Mouse (Mus musculus): Measurements from ENCODE around the gene Msn. TPM values are rescaled to one million over a fixed set of nuclear protein-coding genes. Genes with fewer than 3 reads are reported as not detected.

The Msn gene
- polyA plus RNA-seq, 1 experiment from 2014 or later, result 100 TPM

DNA sequence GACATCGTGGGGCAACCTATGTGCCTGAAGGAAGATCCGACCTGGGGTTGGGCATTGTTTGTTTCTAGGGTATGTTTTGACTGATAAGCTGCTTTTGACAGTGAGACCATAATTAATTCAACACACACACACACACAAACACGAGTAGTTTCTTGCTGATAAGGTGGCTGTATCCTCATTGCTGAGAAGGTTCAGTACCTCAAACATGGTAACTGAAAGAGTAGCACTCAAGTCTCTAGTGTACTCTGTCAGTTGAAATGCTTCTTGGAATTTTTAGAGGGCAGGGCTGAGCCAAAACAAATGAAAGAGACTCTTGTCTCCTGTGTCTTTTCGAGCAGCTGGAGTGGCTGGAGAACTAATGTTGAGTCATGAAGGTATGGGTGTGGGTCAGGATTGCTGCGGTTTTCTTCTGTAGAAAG is 38.4 kb downstream of the Msn start:
- no peaks in the 10 kb centered on the region for H3K9me3 ChIP-seq (replicated peaks; ENCODE audit: control insufficient read depth, low read length)
- WGBS, result 54% methylated on average over 5 of the region's 5 CpGs
- no peak for ATAC-seq (ENCODE audit: insufficient read depth, low FRiP score)
- 0 out of 2 replicates have a peak, but pooled peaks cover 2% of the 10 kb centered on the region for H3K4me1 ChIP-seq (ENCODE audit: control insufficient read depth, insufficient read depth, low read length)
- H3K27me3 ChIP-seq (ENCODE audit: control insufficient read depth, insufficient read depth, low read length), result no peaks in the 10 kb centered on the region
- no peaks in the 10 kb centered on the region for H3K36me3 ChIP-seq (ENCODE audit: control insufficient read depth, insufficient read depth, low read length)
- H3K4me2 ChIP-seq (ENCODE audit: low read depth, low read length), result no peak overlapping the region
- H3K9ac ChIP-seq (ENCODE audit: low read length), result no peak overlapping the region
- no peak overlapping the region for H3K4me3 ChIP-seq (replicated peaks; ENCODE audit: low read length)
- no peak overlapping the region for H3K27ac ChIP-seq (ENCODE audit: low read length)

DNA sequence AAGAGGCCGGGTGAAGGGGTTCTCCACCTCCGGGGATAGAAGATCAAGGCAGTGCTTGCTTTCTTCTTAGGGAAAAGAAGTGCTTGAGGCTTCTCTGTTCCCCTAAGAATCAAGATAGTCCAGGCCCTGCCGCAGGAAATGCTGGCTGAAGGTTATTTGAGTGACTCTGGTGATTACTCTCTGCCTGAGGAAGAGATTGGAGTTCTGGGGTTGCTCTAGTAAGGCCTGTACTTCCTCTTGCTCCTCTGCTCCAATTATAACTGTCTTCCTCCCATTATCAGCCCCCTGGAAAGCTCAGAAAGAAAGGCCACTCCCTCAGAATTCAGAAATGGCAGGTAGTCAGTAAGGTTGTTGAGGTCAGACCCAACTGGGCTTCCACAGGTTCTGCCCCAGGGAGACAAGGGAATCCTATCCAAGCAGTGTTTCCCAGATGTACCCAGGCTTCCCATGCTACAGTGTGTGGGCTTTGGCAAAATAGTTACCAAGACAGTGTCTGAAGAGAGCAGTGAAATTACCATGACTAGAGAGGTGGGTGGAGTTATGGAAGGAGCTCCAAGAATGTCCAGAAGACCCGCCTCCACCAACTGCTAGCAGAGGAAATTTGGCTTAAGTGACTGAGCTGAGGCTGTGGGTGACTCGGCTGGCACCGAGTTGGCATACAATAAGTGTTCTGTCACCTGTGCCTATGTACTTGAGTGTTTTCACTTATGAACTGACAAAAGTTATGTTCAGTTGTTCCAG is 39.2 kb downstream of the Msn start:
- no peak for ATAC-seq (ENCODE audit: insufficient read depth, low FRiP score)
- H3K4me3 ChIP-seq (replicated peaks; ENCODE audit: low read length), result no peak overlapping the region
- no peaks in the 10 kb centered on the region for H3K36me3 ChIP-seq (ENCODE audit: control insufficient read depth, insufficient read depth, low read length)
- no peak overlapping the region for H3K9ac ChIP-seq (ENCODE audit: low read length)
- no peaks in the 10 kb centered on the region for H3K27me3 ChIP-seq (ENCODE audit: control insufficient read depth, insufficient read depth, low read length)
- WGBS, result 56% methylated on average over 6 of the region's 6 CpGs
- 0 out of 2 replicates have a peak, but pooled peaks cover 2% of the 10 kb centered on the region for H3K4me1 ChIP-seq (ENCODE audit: control insufficient read depth, insufficient read depth, low read length)
- H3K9me3 ChIP-seq (replicated peaks; ENCODE audit: control insufficient read depth, low read length), result no peaks in the 10 kb centered on the region
- no peak overlapping the region for H3K27ac ChIP-seq (ENCODE audit: low read length)
- no peak overlapping the region for H3K4me2 ChIP-seq (ENCODE audit: low read depth, low read length)

DNA sequence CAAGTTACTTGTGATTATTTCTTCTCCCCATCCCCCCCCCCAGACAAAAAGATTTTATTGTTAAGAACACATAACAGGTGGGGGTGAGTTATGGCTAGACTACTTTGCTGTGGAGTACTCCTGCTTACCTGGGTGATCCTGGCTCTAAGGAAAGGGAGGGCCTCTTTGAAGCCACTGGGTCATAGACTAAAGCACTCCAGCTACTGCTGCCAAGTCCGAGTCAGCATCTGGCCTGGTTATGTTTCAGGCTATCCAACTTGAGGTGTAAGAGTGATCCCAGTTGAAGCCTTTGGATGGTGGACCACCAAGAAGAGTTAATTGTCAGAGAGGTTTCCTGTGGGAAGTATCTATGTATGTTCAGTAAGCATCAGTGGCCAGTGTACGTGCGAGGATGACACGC is 39.7 kb downstream of the Msn start:
- H3K27me3 ChIP-seq (ENCODE audit: control insufficient read depth, insufficient read depth, low read length), result no peaks in the 10 kb centered on the region
- H3K4me2 ChIP-seq (ENCODE audit: low read depth, low read length), result no peak overlapping the region
- H3K27ac ChIP-seq (ENCODE audit: low read length), result no peak overlapping the region
- 70% methylated on average over 4 of the region's 4 CpGs for WGBS
- ATAC-seq (ENCODE audit: insufficient read depth, low FRiP score), result no peak
- H3K4me3 ChIP-seq (replicated peaks; ENCODE audit: low read length), result no peak overlapping the region
- H3K4me1 ChIP-seq (ENCODE audit: control insufficient read depth, insufficient read depth, low read length), result 0 out of 2 replicates have a peak, but pooled peaks cover 2% of the 10 kb centered on the region
- no peak overlapping the region for H3K9ac ChIP-seq (ENCODE audit: low read length)
- no peaks in the 10 kb centered on the region for H3K36me3 ChIP-seq (ENCODE audit: control insufficient read depth, insufficient read depth, low read length)
- H3K9me3 ChIP-seq (replicated peaks; ENCODE audit: control insufficient read depth, low read length), result no peaks in the 10 kb centered on the region

DNA sequence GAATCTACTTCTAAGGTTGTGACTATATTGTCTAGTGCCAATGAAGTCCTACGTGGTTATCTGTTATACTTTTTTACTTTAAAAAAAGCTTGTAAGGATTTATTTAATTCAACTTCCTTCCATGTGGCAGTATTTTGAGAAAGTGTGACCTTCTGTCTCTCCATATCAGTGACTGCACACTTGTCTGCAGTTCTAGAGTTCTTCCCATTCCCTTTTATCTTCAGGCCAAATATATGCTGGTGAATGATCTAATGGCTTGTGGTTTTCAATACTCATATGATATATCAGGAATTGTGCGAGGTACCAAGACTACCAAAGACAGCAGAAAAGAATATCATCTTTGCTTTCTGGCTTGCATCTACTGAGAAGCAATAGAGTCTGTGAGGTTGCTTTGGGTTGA is 43.4 kb downstream of the Msn start:
- Histone ChIP-seq H3K9ac (ENCODE audit: low read length) (no peak overlapping the region), H3K27ac (ENCODE audit: low read length) (no peak overlapping the region), H3K36me3 (ENCODE audit: control insufficient read depth, insufficient read depth, low read length) (no peaks in the 10 kb centered on the region), H3K4me3 (replicated peaks; ENCODE audit: low read length) (no peak overlapping the region), H3K9me3 (replicated peaks; ENCODE audit: control insufficient read depth, low read length) (no peaks in the 10 kb centered on the region), H3K4me1 (ENCODE audit: control insufficient read depth, insufficient read depth, low read length) (0 out of 2 replicates have a peak, but pooled peaks cover 2% of the 10 kb centered on the region), H3K4me2 (ENCODE audit: low read depth, low read length) (no peak overlapping the region), H3K27me3 (ENCODE audit: control insufficient read depth, insufficient read depth, low read length) (no peaks in the 10 kb centered on the region; the same call in 1 of the 2 replicates)
- 87% methylated on average over 2 of the region's 2 CpGs for WGBS
- ATAC-seq (ENCODE audit: insufficient read depth, low FRiP score), result no peak

DNA sequence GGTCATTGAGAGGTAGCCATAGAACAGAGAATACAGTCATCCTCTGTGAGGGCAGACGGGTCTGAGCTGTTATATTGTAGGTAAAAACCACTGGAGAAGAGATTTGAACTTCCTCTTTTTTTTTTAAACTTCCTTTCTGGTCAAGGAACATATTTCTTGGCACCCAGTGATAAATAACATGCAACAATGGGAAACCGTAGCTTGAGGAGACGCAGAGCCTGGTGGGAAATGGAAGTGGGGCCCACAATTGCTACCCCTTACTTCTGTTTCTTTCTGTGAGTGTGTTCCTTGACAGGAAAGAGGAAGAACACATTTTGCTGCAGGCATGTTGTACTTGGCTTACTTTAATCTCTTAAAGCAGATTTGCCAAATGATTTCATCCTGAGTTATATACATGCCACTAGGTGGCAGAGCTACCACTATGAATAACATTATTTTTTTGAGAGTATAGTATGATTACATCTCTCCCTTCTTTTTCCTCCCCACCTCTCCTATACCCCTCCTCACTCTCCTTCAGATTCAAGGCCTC is 49.2 kb downstream of the Msn start:
- Histone ChIP-seq H3K27ac (ENCODE audit: low read length) (no peak overlapping the region), H3K27me3 (ENCODE audit: control insufficient read depth, insufficient read depth, low read length) (no peaks in the 10 kb centered on the region; the same call in 1 of the 2 replicates), H3K9ac (ENCODE audit: low read length) (no peak overlapping the region), H3K36me3 (ENCODE audit: control insufficient read depth, insufficient read depth, low read length) (no peaks in the 10 kb centered on the region), H3K4me2 (ENCODE audit: low read depth, low read length) (no peak overlapping the region), H3K4me1 (ENCODE audit: control insufficient read depth, insufficient read depth, low read length) (no peaks in the 10 kb centered on the region), H3K9me3 (replicated peaks; ENCODE audit: control insufficient read depth, low read length) (no peaks in the 10 kb centered on the region), H3K4me3 (replicated peaks; ENCODE audit: low read length) (no peak overlapping the region)
- ATAC-seq (ENCODE audit: insufficient read depth, low FRiP score), result no peak
- 73% methylated on average over 3 of the region's 3 CpGs for WGBS

DNA sequence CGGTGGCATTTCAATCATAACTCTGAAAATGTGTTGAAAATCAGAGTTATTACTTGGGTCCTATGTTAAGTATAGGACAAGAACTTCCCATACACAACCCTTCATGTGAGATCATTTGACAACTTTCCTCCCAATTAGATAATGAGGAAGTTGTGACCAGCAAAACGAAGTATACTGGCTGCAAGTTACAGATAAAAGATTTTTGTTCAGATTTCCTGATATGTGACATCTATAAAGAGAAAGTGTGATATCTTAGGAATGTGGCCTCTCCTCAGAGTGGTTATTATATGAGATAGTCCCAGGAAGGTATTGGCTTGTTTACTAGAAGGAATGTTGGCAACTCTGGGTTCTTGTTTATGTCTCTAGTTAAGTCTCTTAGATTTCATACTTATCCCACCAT is 52.4 kb downstream of the Msn start:
- Histone ChIP-seq H3K4me3 (replicated peaks; ENCODE audit: low read length) (no peak overlapping the region), H3K27me3 (ENCODE audit: control insufficient read depth, insufficient read depth, low read length) (no peaks in the 10 kb centered on the region; the same call in 1 of the 2 replicates), H3K4me2 (ENCODE audit: low read depth, low read length) (no peak overlapping the region), H3K27ac (ENCODE audit: low read length) (no peak overlapping the region), H3K4me1 (ENCODE audit: control insufficient read depth, insufficient read depth, low read length) (no peaks in the 10 kb centered on the region), H3K9ac (ENCODE audit: low read length) (no peak overlapping the region), H3K36me3 (ENCODE audit: control insufficient read depth, insufficient read depth, low read length) (no peaks in the 10 kb centered on the region), H3K9me3 (replicated peaks; ENCODE audit: control insufficient read depth, low read length) (no peaks in the 10 kb centered on the region)
- 79% methylated on average over 2 of the region's 2 CpGs for WGBS
- no peak for ATAC-seq (ENCODE audit: insufficient read depth, low FRiP score)

DNA sequence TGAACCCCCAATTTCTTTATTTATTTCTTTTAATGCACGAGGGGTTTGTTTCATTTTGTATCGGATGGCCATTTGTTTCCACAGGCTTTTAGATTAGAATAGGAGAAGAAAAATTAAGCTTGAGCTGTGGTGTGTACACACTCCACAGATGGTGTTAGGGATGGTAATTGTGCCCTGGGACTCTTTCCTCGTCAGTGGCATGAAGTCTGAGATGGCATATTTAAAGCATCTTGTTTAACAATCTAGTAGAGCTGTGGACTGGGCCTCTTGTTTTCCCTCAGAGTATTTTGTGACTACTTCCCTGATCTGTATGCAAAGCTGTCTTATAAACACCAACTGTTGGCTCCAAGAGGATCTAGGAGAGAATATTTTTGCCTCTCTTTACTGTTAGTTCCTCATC is 57.5 kb downstream of the Msn start:
- no peak overlapping the region for H3K4me3 ChIP-seq (replicated peaks; ENCODE audit: low read length)
- H3K27me3 ChIP-seq (ENCODE audit: control insufficient read depth, insufficient read depth, low read length), result no peaks in the 10 kb centered on the region
- no peaks in the 10 kb centered on the region for H3K36me3 ChIP-seq (ENCODE audit: control insufficient read depth, insufficient read depth, low read length)
- no peak for ATAC-seq (ENCODE audit: insufficient read depth, low FRiP score)
- no peak overlapping the region for H3K4me2 ChIP-seq (ENCODE audit: low read depth, low read length)
- no peaks in the 10 kb centered on the region for H3K4me1 ChIP-seq (ENCODE audit: control insufficient read depth, insufficient read depth, low read length)
- no peak overlapping the region for H3K9ac ChIP-seq (ENCODE audit: low read length)
- no peak overlapping the region for H3K27ac ChIP-seq (ENCODE audit: low read length)
- 88% methylated on average over 3 of the region's 3 CpGs for WGBS
- no peaks in the 10 kb centered on the region for H3K9me3 ChIP-seq (replicated peaks; ENCODE audit: control insufficient read depth, low read length)

DNA sequence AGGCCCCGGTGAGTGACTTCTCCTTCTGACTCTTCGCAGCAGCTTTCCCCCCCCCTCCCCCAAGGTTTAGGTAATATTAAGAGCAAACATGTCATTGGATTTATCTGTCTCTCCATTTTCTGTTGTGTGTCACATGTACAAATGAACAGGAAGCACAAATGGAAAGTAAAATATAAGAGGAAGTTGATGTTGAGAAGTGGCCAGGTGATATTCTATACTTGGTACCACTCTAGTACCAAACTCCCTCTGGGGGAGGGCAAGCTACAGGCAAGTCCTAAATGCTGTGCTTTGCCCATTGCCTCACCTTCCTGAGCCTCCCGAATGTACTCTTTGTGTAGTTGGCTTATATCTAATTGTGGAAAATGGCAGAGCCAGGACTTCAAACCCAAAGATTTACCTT is 62.1 kb downstream of the Msn start:
- H3K4me1 ChIP-seq (ENCODE audit: control insufficient read depth, insufficient read depth, low read length), result no peaks in the 10 kb centered on the region
- no peaks in the 10 kb centered on the region for H3K9me3 ChIP-seq (replicated peaks; ENCODE audit: control insufficient read depth, low read length)
- H3K27me3 ChIP-seq (ENCODE audit: control insufficient read depth, insufficient read depth, low read length), result no peaks in the 10 kb centered on the region
- H3K27ac ChIP-seq (ENCODE audit: low read length), result no peak overlapping the region
- no peak for ATAC-seq (ENCODE audit: insufficient read depth, low FRiP score)
- H3K4me2 ChIP-seq (ENCODE audit: low read depth, low read length), result no peak overlapping the region
- no peak overlapping the region for H3K4me3 ChIP-seq (replicated peaks; ENCODE audit: low read length)
- no peaks in the 10 kb centered on the region for H3K36me3 ChIP-seq (ENCODE audit: control insufficient read depth, insufficient read depth, low read length)
- WGBS, result 90% methylated on average over 3 of the region's 3 CpGs
- no peak overlapping the region for H3K9ac ChIP-seq (ENCODE audit: low read length)

DNA sequence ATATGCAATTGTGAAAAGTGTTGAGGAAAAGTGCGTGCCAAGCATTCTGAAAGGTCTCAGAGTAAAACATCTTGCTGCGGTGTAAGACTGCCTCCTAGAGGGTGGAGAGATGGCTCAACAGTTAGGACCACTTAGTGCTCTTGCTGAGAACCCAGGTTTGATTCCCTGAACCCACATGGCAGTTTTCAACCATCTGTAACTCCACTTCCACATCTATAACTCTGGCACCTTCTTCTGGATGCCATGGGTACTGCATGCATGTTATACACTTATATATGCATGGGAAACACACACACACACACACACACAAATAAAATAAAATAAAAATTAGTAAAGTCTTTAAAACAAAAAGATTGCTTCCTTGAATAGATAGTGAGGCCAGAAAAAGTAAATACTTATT is 66.7 kb downstream of the Msn start:
- no peak overlapping the region for H3K4me2 ChIP-seq (ENCODE audit: low read depth, low read length)
- no peak overlapping the region for H3K4me3 ChIP-seq (replicated peaks; ENCODE audit: low read length)
- H3K36me3 ChIP-seq (ENCODE audit: control insufficient read depth, insufficient read depth, low read length), result no peaks in the 10 kb centered on the region
- no peaks in the 10 kb centered on the region for H3K9me3 ChIP-seq (replicated peaks; ENCODE audit: control insufficient read depth, low read length)
- ATAC-seq (ENCODE audit: insufficient read depth, low FRiP score), result no peak
- 86% methylated on average over 2 of the region's 2 CpGs for WGBS
- H3K9ac ChIP-seq (ENCODE audit: low read length), result no peak overlapping the region
- no peaks in the 10 kb centered on the region for H3K4me1 ChIP-seq (ENCODE audit: control insufficient read depth, insufficient read depth, low read length)
- no peak overlapping the region for H3K27ac ChIP-seq (ENCODE audit: low read length)
- H3K27me3 ChIP-seq (ENCODE audit: control insufficient read depth, insufficient read depth, low read length), result no peaks in the 10 kb centered on the region; the same call in 1 of the 2 replicates

Data from stomach, embryonic 16.5 days (tissue).